ENCODE assay signal across 10 mouse cellular contexts in the genomic region with DNA sequence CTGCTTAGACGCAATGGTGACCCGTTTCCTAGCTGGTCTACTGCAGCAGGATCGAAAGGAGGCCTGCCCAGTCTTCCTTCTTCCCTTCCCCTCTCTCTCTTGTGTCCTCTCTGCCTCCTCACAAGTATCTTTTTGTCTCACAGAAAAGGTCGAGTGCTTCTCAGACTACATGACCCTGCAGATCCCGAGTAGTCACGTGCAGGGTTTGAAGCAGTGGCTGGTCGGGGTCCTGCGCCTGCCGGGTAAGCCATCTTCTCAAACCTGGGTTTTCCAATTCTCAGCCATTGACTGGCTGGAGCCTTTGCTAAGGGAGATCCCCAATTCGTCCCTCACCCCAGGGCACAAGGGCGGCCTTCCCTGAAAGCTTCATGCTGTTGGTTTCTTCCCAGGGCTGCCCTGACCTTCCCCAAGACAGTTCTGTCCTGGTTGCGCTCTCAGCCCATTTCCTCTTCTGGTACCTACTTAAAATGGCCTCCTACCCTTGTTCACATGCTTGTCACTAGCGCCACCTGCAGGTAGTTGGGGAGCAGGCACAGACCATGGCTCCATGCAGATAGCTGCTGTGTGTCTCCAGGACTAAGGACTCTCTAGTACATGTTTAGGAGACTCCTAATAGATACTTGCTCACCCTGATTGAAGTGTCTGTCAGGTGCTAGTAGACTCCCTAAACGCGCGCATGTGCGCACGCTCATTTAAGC. TPM values are rescaled to one million over a fixed set of nuclear protein-coding genes. Genes with fewer than 3 reads are reported as not detected.
DNase-seq lines count a peak whose midpoint lies in the region; ATAC-seq and TF ChIP-seq lines count a peak whose summit lies in the region.
"Had no signal": no experiment of that assay in that cellular context is flagged by ENCODE, and none has a peak within 500 bp of the region (broad histone marks: within the 10 kb centered on the region; RNA-seq: fewer than 3 reads in every experiment).

No protein-coding gene starts in this region.

- peak; percentile 82 for TF ChIP-seq CTCF in kidney, adult 2 months (conservative IDR thresholded peaks at IDR 0.05; ENCODE audit: insufficient read depth, insufficient read length, low read depth, low read length)

- no peaks in the 10 kb centered on the region for H3K27me3 ChIP-seq in kidney, adult 2 months (replicated peaks; ENCODE audit: control insufficient read depth, insufficient read depth, low read length)

- no peak overlapping the region for H3K27ac ChIP-seq in kidney, adult 2 months (ENCODE audit: insufficient read depth, low read depth, low read length)

- peak; percentile 73 for ATAC-seq in megakaryocyte, adult 5-6 weeks (ENCODE audit: poor library complexity, severe bottlenecking)
- no peak for ATAC-seq in erythroid progenitor cell, adult 5-6 weeks (replicated peaks; ENCODE audit: low FRiP score, poor library complexity, severe bottlenecking)

- peaks cover 2% of the 10 kb centered on the region; the same call in 1 of the 2 replicates for H3K4me1 ChIP-seq in kidney, adult 2 months (ENCODE audit: control insufficient read depth, insufficient read depth, low read length)

- DNase-seq in layer of hippocampus, adult 11-12 months (ENCODE audit: low spot score) = peak; percentile 43
- DNase-seq in layer of hippocampus, postnatal 14 days (ENCODE audit: low spot score in 2 of 2) = no peak
- DNase-seq in ES-CJ7 (ENCODE audit: low read depth, low spot score) = peak; percentile 93
- DNase-seq in adrenal gland, postnatal 25 days = peak; percentile 47
- peak; percentile 75 for DNase-seq in kidney, adult 2 months
- DNase-seq in frontal cortex, postnatal 36 days (ENCODE audit: low spot score in 2 of 2) = no peak

- 91% methylated on average over 18 of the region's 18 CpGs for WGBS in kidney, adult 2 months

- TF ChIP-seq POLR2A in kidney, adult 2 months (IDR thresholded peaks at IDR 0.05; ENCODE audit: low read depth, low read length) = no peak

- no peaks in the 10 kb centered on the region for H3K36me3 ChIP-seq in kidney, adult 2 months (ENCODE audit: control insufficient read depth, insufficient read depth, low read length)

- H3K4me3 ChIP-seq in kidney, adult 2 months (ENCODE audit: insufficient read depth, low read depth, low read length) = no peak overlapping the region

RNA-seq across cellular contexts. Expression of a gene that starts 11.7 kb away (rescaled TPM):
- total RNA-seq in layer of hippocampus, postnatal 14 days (2021) = not detected
- not detected in 2 replicates for total RNA-seq in adrenal gland, postnatal 25 days (2021)
- 0.17 TPM in 1 of 2 replicates, not detected in the other for polyA plus RNA-seq in kidney, adult 2 months (2012; rRNA removed)
- total RNA-seq in megakaryocyte, adult 5-6 weeks (2015) = 0.23 and 0.29 TPM in 2 replicates
- not detected in 2 replicates for total RNA-seq in megakaryocyte, adult 5-6 weeks (2017)
- not detected in 2 replicates for total RNA-seq in erythroid progenitor cell, adult 5-6 weeks (2015; ENCODE audit: low replicate concordance)
- total RNA-seq in erythroid progenitor cell, adult 5-6 weeks (2017; ENCODE audit: low replicate concordance) = not detected in 2 replicates
- polyA plus RNA-seq: frontal cortex, adult 2 months; neural tube, embryonic 11.5 days had no signal

RNA-seq across cellular contexts. Expression of a gene that starts 28.0 kb away (rescaled TPM):
- 100 to 1,000 TPM; 199 to 208 TPM for total RNA-seq in layer of hippocampus, postnatal 14 days (2021)
- 282 and 318 TPM in 2 replicates for total RNA-seq in adrenal gland, postnatal 25 days (2021)
- 67.3 and 93.3 TPM in 2 replicates for polyA plus RNA-seq in kidney, adult 2 months (2012; rRNA removed)
- 193 and 196 TPM in 2 replicates for total RNA-seq in megakaryocyte, adult 5-6 weeks (2015)
- total RNA-seq in megakaryocyte, adult 5-6 weeks (2017) = 339 and 406 TPM in 2 replicates
- 230 and 350 TPM in 2 replicates for total RNA-seq in erythroid progenitor cell, adult 5-6 weeks (2015; ENCODE audit: low replicate concordance)
- 315 and 491 TPM in 2 replicates for total RNA-seq in erythroid progenitor cell, adult 5-6 weeks (2017; ENCODE audit: low replicate concordance)

RNA-seq across cellular contexts. Expression of a gene that starts 52.5 kb away (rescaled TPM):
- 1 to 10 TPM; 1.0 to 1.8 TPM for total RNA-seq in layer of hippocampus, postnatal 14 days (2021)
- total RNA-seq in adrenal gland, postnatal 25 days (2021) = 2.8 and 4.4 TPM in 2 replicates
- 1.7 and 2.7 TPM in 2 replicates for polyA plus RNA-seq in kidney, adult 2 months (2012; rRNA removed)
- total RNA-seq in megakaryocyte, adult 5-6 weeks (2015) = 0.21 TPM in 1 of 2 replicates, not detected in the other
- 0.77 TPM in 1 of 2 replicates, not detected in the other for total RNA-seq in megakaryocyte, adult 5-6 weeks (2017)
- total RNA-seq in erythroid progenitor cell, adult 5-6 weeks (2015; ENCODE audit: low replicate concordance) = not detected in 2 replicates
- 2.8 TPM in 1 of 2 replicates, not detected in the other for total RNA-seq in erythroid progenitor cell, adult 5-6 weeks (2017; ENCODE audit: low replicate concordance)

Comparison
In these comparisons a context has a peak if more than half of its experiments do, and no peak if none do; other contexts are left out.
1. DNase-seq: peak in layer of hippocampus, adult 11-12 months (single experiment), ES-CJ7 (single experiment), adrenal gland, postnatal 25 days (single experiment) and kidney, adult 2 months (single experiment); none in layer of hippocampus, postnatal 14 days (0 of 2) and frontal cortex, postnatal 36 days (0 of 2).